Mouse (Mus musculus) liver, embryonic 14.5 days (tissue): ENCODE measurements at regions not wholly inside any gene's neighbourhood (a gene's known extent, or its start where the extent isn't known, plus 50 kb on each side); places are given as distances from the start of the nearest gene placed in this dataset.

Source experiments
- ATAC-seq: fragments of 200-750 bp; cut with Nextera tagmentation; 2 replicates; pipeline ENCODE4 v1.8.0; 2017; ENCODE audit warnings: moderate number of reproducible peaks, mild to moderate bottlenecking, moderate library complexity; ENCODE audit not compliant: insufficient read depth
- DNase-seq, 3 experiments: peaks; one replicate each; pipeline ENCODE4 v3.0.0-alpha.2; 2012 to 2013; ENCODE audit warnings: low read depth in 3 of 3, low spot score in 3 of 3
- H3K27ac ChIP-seq: fragments of 300-500 bp; sonication (generic); 2 replicates; pipeline ENCODE4 v1.5.1; 2014; ENCODE audit warnings: moderate library complexity, mild to moderate bottlenecking, control low read depth, inconsistent platforms
- H3K27me3 ChIP-seq: fragments of 300-500 bp; sonication (generic); 2 replicates; pipeline ENCODE4 v1.6.1; 2014; ENCODE audit warnings: mild to moderate bottlenecking, low read length, moderate library complexity; ENCODE audit not compliant: control insufficient read depth, insufficient read depth
- H3K36me3 ChIP-seq: fragments of 300-500 bp; sonication (generic); replicated peaks from 2 replicates; pipeline ENCODE4 v1.6.1; 2014; ENCODE audit warnings: low read depth; ENCODE audit not compliant: control insufficient read depth, insufficient read depth
- H3K4me1 ChIP-seq, 2 experiments: fragments of 200-500 bp in 1 of 2; fragments of 300-500 bp in 1 of 2; sonication (generic) in 1 of 2; replicated peaks; 2 replicates each; pipeline ENCODE4 v1.6.1; 2012 to 2014; ENCODE audit warnings: antibody characterized with exemption in 1 of 2, inconsistent platforms in 1 of 2, low read length in 1 of 2; ENCODE audit not compliant: control insufficient read depth in 2 of 2, insufficient read depth in 2 of 2
- H3K4me2 ChIP-seq: fragments of 300-500 bp; sonication (generic); 2 replicates; pipeline ENCODE4 v1.6.1; 2014; ENCODE audit warnings: low read depth, mild to moderate bottlenecking, control low read depth, moderate library complexity
- H3K4me3 ChIP-seq, 2 experiments: fragments of 200-500 bp in 1 of 2; fragments of 300-500 bp in 1 of 2; sonication (generic) in 1 of 2; 2 replicates each; pipeline ENCODE4 v1.5.1; 2012 to 2014; ENCODE audit warnings: low read depth in 2 of 2, low read length in 2 of 2, mild to moderate bottlenecking in 2 of 2, control low read depth in 1 of 2, inconsistent platforms in 1 of 2, moderate library complexity in 1 of 2; ENCODE audit not compliant: insufficient read depth in 1 of 2
- H3K9ac ChIP-seq: fragments of 300-500 bp; sonication (generic); replicated peaks from 2 replicates; pipeline ENCODE4 v1.6.1; 2014; ENCODE audit warnings: mild to moderate bottlenecking, control low read depth, moderate library complexity
- H3K9me3 ChIP-seq: fragments of 300-500 bp; sonication (generic); 2 replicates; pipeline ENCODE4 v1.6.1; 2016; ENCODE audit warnings: low read length, mixed read lengths; ENCODE audit not compliant: control insufficient read depth
- CTCF ChIP-seq: IDR thresholded peaks from 2 replicates; pipeline ENCODE4 v1.5.1; 2016; ENCODE audit warnings: antibody characterized with exemption, low read depth, control low read depth
- EP300 ChIP-seq: IDR thresholded peaks from 2 replicates; pipeline ENCODE4 v1.6.1; 2016; ENCODE audit warnings: antibody characterized with exemption, low read depth
- WGBS: fragments of 180-500 bp; shearing (Covaris S2); extraction: QIAGEN DNeasy Blood & Tissue Kit; methylation state at CpG from one replicate; pipeline ENCODE4 v1.1.7; 2014; ENCODE audit not compliant: insufficient replicate concordance; 5-methylcytosine and 5-hydroxymethylcytosine counted together

- no peak overlapping the region for H3K4me2 ChIP-seq
- DNase-seq (no peak), ATAC-seq (no peak)
- no peaks in the 10 kb centered on the region for H3K9me3 ChIP-seq
- H3K27me3 ChIP-seq: no peaks in the 10 kb centered on the region
- no peaks in the 10 kb centered on the region for H3K4me1 ChIP-seq
- no peak overlapping the region for H3K9ac ChIP-seq
- H3K36me3 ChIP-seq: no peaks in the 10 kb centered on the region
- TF ChIP-seq CTCF: no peak
- WGBS: 48% methylated on average over 1 of the region's 1 CpGs
- no peak overlapping the region for H3K27ac ChIP-seq
- H3K4me3 ChIP-seq: no peak overlapping the region
Measured at GRCm38 (mm10) chr7:72464658-72465057, 158.2 kb upstream of the Mctp2 start.

- no peaks in the 10 kb centered on the region for H3K36me3 ChIP-seq
- no peak overlapping the region for H3K27ac ChIP-seq
- no peaks in the 10 kb centered on the region for H3K27me3 ChIP-seq
- no peak overlapping the region for H3K9ac ChIP-seq
- TF ChIP-seq CTCF (no peak), EP300 (no peak)
- DNase-seq: no peak
- H3K4me3 ChIP-seq: no peak overlapping the region
- no peaks in the 10 kb centered on the region for H3K9me3 ChIP-seq
- 39% methylated on average over 2 of the region's 2 CpGs for WGBS
- H3K4me1 ChIP-seq: no peaks in the 10 kb centered on the region
- no peak overlapping the region for H3K4me2 ChIP-seq
- ATAC-seq: no peak
Measured at GRCm38 (mm10) chr7:72469691-72470090, 163.3 kb upstream of the Mctp2 start.

GRCm38 (mm10) chr7:72474751-72475150 lies 168.3 kb upstream of the Mctp2 start:
- Histone ChIP-seq H3K9me3 (no peaks in the 10 kb centered on the region), H3K4me1 (no peaks in the 10 kb centered on the region), H3K27me3 (no peaks in the 10 kb centered on the region), H3K9ac (no peak overlapping the region), H3K4me2 (no peak overlapping the region), H3K36me3 (no peaks in the 10 kb centered on the region), H3K4me3 (no peak overlapping the region), H3K27ac (no peak overlapping the region)
- 30% methylated on average over 4 of the region's 4 CpGs for WGBS
- DNase-seq: no peak
- no peak for ATAC-seq
- no peak for TF ChIP-seq EP300

- Histone ChIP-seq H3K27ac (no peak overlapping the region), H3K4me3 (no peak overlapping the region), H3K9ac (no peak overlapping the region), H3K27me3 (no peaks in the 10 kb centered on the region), H3K4me1 (no peaks in the 10 kb centered on the region), H3K4me2 (no peak overlapping the region), H3K9me3 (no peaks in the 10 kb centered on the region), H3K36me3 (no peaks in the 10 kb centered on the region)
- WGBS: 42% methylated on average over 1 of the region's 1 CpGs
- no peak for TF ChIP-seq EP300
- no peak for TF ChIP-seq CTCF
- DNase-seq (no peak), ATAC-seq (no peak)
Measured at GRCm38 (mm10) chr7:72478936-72479335, 172.5 kb upstream of the Mctp2 start.

- 70% methylated on average over 2 of the region's 2 CpGs for WGBS
- Histone ChIP-seq H3K27me3 (no peaks in the 10 kb centered on the region), H3K36me3 (no peaks in the 10 kb centered on the region)
Measured at GRCm38 (mm10) chr7:72481275-72481674, 174.9 kb upstream of the Mctp2 start.

GRCm38 (mm10) chr7:72490161-72490560 lies 183.8 kb upstream of the Mctp2 start:
- no peaks in the 10 kb centered on the region for H3K9me3 ChIP-seq
- H3K27ac ChIP-seq: no peak overlapping the region
- ATAC-seq (no peak), DNase-seq (no peak)
- no peak overlapping the region for H3K9ac ChIP-seq
- no peaks in the 10 kb centered on the region for H3K4me1 ChIP-seq
- TF ChIP-seq CTCF (no peak), EP300 (no peak)
- no peak overlapping the region for H3K4me2 ChIP-seq
- no peaks in the 10 kb centered on the region for H3K36me3 ChIP-seq
- no peaks in the 10 kb centered on the region for H3K27me3 ChIP-seq
- H3K4me3 ChIP-seq: no peak overlapping the region

More at GRCm38 (mm10) chr7:72481275-72481674, 174.9 kb upstream of the Mctp2 start:
- H3K4me2 ChIP-seq: no peak overlapping the region
- no peaks in the 10 kb centered on the region for H3K4me1 ChIP-seq
- no peaks in the 10 kb centered on the region for H3K9me3 ChIP-seq
- TF ChIP-seq CTCF: no peak
- TF ChIP-seq EP300: no peak
- no peak overlapping the region for H3K4me3 ChIP-seq
- no peak overlapping the region for H3K27ac ChIP-seq
- DNase-seq: no peak
- no peak for ATAC-seq
- H3K9ac ChIP-seq: no peak overlapping the region
